Mouse (Mus musculus) frontal cortex, postnatal 36 days (tissue): ENCODE results near the gene Slc6a11.

Source experiments
- DNase-seq, 2 experiments: peaks; one replicate each; pipeline ENCODE4 v3.0.0; 2022; ENCODE audit warnings: low spot score in 2 of 2

The Slc6a11 gene

GRCm38 (mm10) chr6:114264426-114264825 is 133.4 kb downstream of the Slc6a11 start:
- no peak for DNase-seq

GRCm38 (mm10) chr6:114266273-114266672 is 135.2 kb downstream of the Slc6a11 start:
- DNase-seq = no peak

- no peak for DNase-seq
Observed at GRCm38 (mm10) chr6:114267979-114268378, 136.9 kb downstream of the Slc6a11 start.

- no peak for DNase-seq
Observed at GRCm38 (mm10) chr6:114269589-114269988, 138.5 kb downstream of the Slc6a11 start.

- no peak for DNase-seq
Observed at GRCm38 (mm10) chr6:114270799-114271198, 139.8 kb downstream of the Slc6a11 start.

DNA sequence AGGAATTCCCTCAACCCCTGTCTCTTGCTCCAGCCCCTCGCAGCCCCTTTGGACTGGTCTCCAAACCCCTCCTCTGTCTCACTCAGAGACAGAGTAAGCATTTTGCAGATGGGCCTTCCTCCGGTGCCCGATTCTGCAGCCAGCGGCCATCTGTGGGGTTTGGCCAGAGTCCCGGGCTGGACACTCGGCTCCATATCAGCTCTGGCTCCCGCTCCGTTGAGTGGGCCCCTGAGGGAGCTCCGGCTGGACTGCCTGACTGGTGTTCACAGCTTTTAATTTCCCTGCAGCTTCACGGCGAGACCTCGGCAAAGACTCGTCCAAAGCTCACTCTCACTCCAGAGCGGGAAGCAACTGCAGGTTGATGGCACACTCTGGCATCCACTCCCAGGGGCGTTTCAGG is 141.2 kb downstream of the Slc6a11 start:
- no peak for DNase-seq

DNA sequence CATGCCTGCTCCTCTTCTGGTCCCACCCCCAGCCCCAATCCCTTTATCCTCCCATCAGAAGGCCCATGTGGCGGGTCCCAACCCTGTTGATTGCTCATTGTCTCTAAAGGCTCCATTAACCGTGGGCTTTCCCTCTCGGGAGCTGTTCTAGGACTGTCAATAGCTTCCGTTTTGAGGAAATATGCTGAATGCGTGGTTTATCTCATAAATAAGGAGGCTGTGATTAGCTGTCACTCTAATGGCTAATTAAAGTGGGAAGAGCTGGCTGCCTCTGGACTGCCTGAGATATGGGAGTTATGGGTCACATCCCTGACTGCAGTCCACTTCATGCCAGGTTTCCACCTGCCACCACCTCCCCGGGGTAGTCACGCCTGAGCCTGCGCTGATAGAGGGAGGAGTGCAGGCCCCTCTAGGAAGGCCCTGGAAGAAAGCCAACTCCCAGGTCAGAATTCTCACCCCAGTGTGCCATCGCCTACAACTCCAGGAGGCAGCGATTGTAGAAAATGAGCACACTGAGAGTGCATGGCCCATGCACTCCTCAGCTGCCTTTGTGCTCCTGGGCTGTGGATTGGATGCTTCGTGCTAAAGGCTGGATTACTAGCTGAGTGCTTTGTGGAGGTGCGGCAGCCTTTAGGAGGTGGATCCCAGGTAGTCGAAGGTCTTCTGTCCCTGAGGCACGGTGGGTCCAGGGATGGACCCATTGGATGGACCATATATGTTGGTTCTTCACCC is 143.1 kb downstream of the Slc6a11 start:
- no peak for DNase-seq

- DNase-seq = no peak
Observed at GRCm38 (mm10) chr6:114275800-114276199, 144.8 kb downstream of the Slc6a11 start.

DNA sequence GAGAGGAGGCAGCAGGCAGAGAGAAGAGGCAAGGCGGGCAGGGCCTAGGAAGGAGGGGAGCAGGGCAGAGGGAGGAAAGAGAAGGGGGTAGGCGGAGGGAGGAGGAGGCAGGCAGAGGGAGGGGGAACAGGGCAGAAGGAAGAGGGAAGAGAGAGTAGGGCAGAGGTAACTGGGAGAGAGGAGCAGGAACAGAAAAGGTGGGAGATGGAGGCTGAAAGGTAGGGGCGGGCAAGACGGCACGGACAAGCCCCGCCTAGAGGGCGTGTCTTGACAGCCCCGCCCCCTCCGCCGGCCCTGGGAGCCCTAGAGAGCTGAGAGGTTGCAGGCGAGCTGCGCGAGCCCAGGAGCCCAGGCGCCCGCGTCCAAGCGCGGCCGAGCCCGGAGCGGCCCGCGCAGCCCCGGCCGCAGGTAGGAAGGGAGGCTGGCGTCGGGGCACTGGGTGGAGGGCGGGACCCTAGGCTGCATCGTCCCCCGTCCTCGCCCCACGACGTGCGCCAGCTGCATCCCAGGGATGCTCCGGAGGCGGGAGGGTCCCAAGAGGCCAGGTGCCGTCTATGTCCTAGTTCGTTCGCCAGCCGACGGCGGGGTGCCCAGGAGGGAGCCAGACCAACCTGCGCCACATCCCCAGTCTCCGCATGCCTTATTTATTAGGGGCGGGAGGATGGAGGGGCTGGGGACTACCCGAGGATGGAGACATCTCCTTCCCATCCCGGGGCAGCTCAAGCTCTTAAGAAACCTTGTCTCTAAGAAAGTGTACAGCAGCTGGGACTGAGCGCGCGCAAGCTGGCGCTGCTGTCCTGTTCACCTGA is 151.6 kb downstream of the Slc6a11 start, which contains the start of gene Slc6a1:
Gene Slc6a1, plus strand, starts transcription at position 167 of the 809 bp plus-strand sequence.
- peak in 1 of 2 experiments; percentile 56 for DNase-seq

- DNase-seq = no peak
Observed at GRCm38 (mm10) chr6:114283278-114283770, 152.3 kb downstream of the Slc6a11 start.

DNA sequence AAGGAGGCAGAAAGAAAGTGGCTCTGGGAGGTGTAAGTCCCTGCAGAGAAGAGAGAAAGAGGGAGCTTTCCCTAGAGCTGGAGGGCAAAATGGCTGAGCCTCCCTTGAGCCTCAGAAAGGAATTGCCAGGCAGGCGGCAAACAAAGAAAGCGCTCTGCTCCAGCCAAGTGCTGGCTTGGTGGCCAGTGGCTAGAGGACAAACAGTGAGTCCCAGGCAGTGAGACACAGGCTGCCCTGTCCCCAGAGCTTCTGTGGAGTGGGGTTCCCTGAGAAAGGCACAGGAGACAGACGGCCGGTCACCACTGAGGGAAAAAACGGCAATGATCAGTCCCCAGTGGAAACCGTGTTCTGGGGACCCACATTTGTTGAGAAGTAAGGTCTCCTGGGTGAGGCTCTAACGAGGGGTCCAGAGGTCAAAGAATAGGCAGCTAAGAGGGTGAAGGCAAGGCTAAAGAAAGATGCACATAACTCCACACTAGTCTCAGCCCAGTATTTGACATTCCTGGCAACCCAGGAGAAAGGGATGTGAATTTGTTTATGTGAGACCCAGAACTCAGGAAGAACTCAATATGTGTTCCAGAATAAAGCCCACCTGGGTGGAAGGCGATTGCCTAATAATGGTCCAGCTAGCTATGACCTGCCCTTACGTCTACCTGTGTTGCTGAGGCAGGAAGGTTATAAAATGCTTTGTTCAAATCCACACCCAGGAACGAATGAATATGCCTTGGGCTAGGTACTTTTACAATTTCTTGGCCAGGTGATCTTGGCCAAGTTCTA is 153.1 kb downstream of the Slc6a11 start:
- peak in 1 of 2 experiments; percentile 50 for DNase-seq

DNA sequence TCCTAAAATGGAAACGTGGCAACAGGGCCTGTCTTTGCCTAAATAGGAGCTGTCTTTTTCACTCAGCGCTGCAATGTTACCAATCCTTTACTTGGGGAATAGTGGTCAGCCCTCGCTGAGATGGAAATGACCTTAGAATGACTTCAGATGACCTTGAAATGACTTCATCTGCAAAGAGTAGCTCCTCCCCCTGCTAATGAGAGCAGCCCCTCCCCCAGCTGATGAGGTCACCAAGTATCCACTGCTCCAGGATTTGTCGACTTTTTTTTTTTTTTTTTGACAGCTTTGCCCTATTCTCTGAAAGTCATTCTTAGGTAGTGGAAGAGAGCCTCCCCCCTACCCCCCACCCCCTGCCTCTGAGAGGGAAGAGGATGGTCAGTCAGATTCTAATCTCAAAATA is 154.4 kb downstream of the Slc6a11 start:
- no peak for DNase-seq

DNA sequence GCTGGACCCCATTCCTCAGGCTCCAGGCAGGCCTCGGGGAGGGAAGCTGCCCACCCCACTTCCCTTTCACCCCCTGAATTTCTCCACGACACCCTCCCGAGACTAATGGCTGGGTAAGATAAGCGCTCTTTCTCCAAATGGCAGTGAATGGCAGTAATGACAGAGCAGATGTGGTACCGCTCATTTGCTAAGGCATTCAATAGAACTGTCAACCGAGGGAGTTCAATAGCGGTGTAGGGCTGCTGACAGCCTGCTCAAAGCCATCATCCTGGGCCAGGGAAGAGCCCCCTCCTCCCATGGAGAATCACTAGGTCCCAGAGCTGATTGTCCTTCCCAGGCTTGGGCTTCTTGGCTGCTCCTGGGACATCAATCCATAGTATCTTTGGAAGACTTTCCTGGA is 158.1 kb downstream of the Slc6a11 start:
- DNase-seq = no peak

- peak; percentile 63 to 75 for DNase-seq
Observed at GRCm38 (mm10) chr6:114290184-114290583, 159.1 kb downstream of the Slc6a11 start.

GRCm38 (mm10) chr6:114290929-114291328 is 159.9 kb downstream of the Slc6a11 start:
- DNase-seq = no peak

DNA sequence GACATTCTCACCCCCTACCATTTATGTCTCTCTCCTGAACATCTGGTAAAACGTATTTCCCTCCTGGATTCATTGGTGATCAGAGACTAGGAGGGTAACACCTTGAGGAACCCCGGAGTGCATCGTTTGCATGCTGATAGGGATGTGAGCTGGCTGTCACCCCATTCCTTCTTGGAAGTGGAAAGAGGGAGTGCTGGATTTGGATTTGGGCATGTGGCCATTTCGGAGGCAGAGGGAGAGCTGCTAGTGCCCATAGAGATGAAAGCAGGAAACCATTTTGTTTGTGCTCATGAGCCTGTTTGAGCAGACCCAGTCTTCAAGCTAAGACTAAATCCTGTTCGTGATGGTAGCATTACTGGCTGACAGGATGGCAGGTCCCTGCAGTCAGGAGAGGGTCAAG is 160.4 kb downstream of the Slc6a11 start:
- peak in 1 of 2 experiments; percentile 18 for DNase-seq

GRCm38 (mm10) chr6:114293511-114293910 is 162.5 kb downstream of the Slc6a11 start:
- DNase-seq = peak in 1 of 2 experiments; percentile 56

GRCm38 (mm10) chr6:114295086-114295485 is 164.0 kb downstream of the Slc6a11 start:
- no peak for DNase-seq

GRCm38 (mm10) chr6:114297260-114298002 is 166.4 kb downstream of the Slc6a11 start:
- DNase-seq = peak in 1 of 2 experiments; percentile 15
